Mouse (Mus musculus) heart, embryonic 12.5 days (tissue): Measurements from ENCODE around the gene S100a16. TPM values are rescaled to one million over a fixed set of nuclear protein-coding genes. Genes with fewer than 3 reads are reported as not detected.

ENCODE experiments used
- ATAC-seq: fragments of 200-750 bp; cut with Nextera tagmentation; 2 replicates; pipeline ENCODE4 v1.8.0; 2017; ENCODE audit warnings: moderate TSS enrichment, moderate library complexity; ENCODE audit not compliant: insufficient number of reproducible peaks, low FRiP score
- H3K27ac ChIP-seq: fragments of 300-500 bp; sonication (generic); 2 replicates; pipeline ENCODE4 v1.5.1; 2016; ENCODE audit warnings: mild to moderate bottlenecking, moderate library complexity; ENCODE audit not compliant: poor library complexity, severe bottlenecking
- H3K27me3 ChIP-seq: fragments of 300-500 bp; sonication (generic); replicated peaks from 2 replicates; pipeline ENCODE4 v1.6.1; 2016; ENCODE audit warnings: mild to moderate bottlenecking, moderate library complexity
- H3K36me3 ChIP-seq: fragments of 300-500 bp; sonication (generic); 2 replicates; pipeline ENCODE4 v1.6.1; 2016; ENCODE audit warnings: mild to moderate bottlenecking, moderate library complexity
- H3K4me1 ChIP-seq: fragments of 300-500 bp; sonication (generic); replicated peaks from 2 replicates; pipeline ENCODE4 v1.6.1; 2016; ENCODE audit warnings: mild to moderate bottlenecking
- H3K4me2 ChIP-seq: fragments of 300-500 bp; sonication (generic); 2 replicates; pipeline ENCODE4 v1.6.1; 2016; ENCODE audit warnings: mild to moderate bottlenecking, moderate library complexity
- H3K4me3 ChIP-seq: fragments of 300-500 bp; sonication (generic); 2 replicates; pipeline ENCODE4 v1.5.1; 2016; ENCODE audit warnings: mild to moderate bottlenecking
- H3K9ac ChIP-seq: fragments of 300-500 bp; sonication (generic); 2 replicates; pipeline ENCODE4 v1.6.1; 2016; ENCODE audit warnings: mild to moderate bottlenecking, moderate library complexity
- H3K9me3 ChIP-seq: fragments of 300-500 bp; sonication (generic); replicated peaks from 2 replicates; pipeline ENCODE4 v1.6.1; 2016; ENCODE audit warnings: mild to moderate bottlenecking, moderate library complexity
- WGBS: fragments of 180-500 bp; shearing (Covaris S2); methylation state at CpG from one replicate; pipeline ENCODE4 v1.1.7; 2016; 5-methylcytosine and 5-hydroxymethylcytosine counted together
- polyA plus RNA-seq: library from polyadenylated mRNA; unstranded; fragments of >200 nt; fragmentation: Nextera tagmentation; extraction: Ambion mirVana; gene quantifications from 2 replicates; pipeline ENCODE4 v1.2.1, GENCODE M21; 2016

S100a16 gene
- polyA plus RNA-seq = 30.6 and 31.9 TPM in 2 replicates

DNA sequence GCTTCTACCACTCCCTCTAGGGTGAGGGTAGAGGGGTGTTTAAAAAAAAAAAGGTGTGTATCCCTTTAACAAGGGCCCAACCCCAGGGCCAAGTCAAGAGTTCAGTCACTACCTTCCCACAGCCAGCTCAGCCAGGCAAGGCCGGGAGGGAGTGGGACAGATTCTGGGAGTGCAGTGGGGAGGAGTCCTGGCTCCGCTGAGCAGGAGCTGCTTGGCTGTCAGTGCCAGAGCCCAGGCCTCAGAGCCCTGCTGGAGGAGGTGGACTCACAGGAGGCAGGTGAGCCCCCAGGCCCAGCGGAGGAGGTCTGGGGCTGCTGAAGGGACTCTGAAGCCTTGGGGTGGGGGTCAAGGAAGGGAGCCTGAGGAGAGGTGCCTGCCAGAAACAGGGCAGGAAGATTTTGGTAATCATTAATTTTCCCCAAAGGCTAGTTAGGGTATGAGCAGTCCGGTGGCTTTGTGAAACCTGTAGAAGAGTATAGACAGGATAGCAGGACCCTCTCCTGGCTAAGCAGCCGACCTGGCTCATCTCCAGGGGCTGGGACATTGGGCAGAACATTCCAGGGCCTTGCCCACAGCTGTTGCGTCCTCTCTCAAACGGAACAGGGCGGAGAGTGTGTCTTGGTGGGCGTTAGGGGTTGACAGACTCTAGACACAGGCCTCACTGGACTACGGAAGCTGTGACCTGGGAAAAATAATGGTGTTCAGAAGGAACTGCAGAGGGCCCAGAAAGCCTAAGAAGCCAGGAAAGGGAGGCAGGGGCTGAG is at the start of gene S100a16:
TSS of gene S100a16 (plus strand) at position 114 of the 764 bp plus-strand sequence.
- no peak within 1 kb of the TSS for H3K4me3 ChIP-seq
- WGBS = 49% methylated on average over 10 of the region's 10 CpGs
- H3K9ac ChIP-seq = no peak within 1 kb of the TSS
- peaks cover 12% of the 10 kb centered on the region for H3K27me3 ChIP-seq
- no peak within 1 kb of the TSS for H3K4me2 ChIP-seq
- no peaks in the 10 kb centered on the region for H3K36me3 ChIP-seq
- no peak for ATAC-seq
- no peaks in the 10 kb centered on the region for H3K9me3 ChIP-seq
- no peaks in the 10 kb centered on the region; the same call in 1 of the 2 replicates for H3K4me1 ChIP-seq
- no peak within 1 kb of the TSS for H3K27ac ChIP-seq

- ATAC-seq = no peak
- H3K4me1 ChIP-seq = peaks cover 10% of the 10 kb centered on the region
- H3K4me3 ChIP-seq = no peak overlapping the region
- no peak overlapping the region for H3K9ac ChIP-seq
- H3K9me3 ChIP-seq = no peaks in the 10 kb centered on the region
- H3K27me3 ChIP-seq = no peaks in the 10 kb centered on the region
- no peak overlapping the region for H3K4me2 ChIP-seq
- peaks cover 56% of the 10 kb centered on the region for H3K36me3 ChIP-seq
- H3K27ac ChIP-seq = no peak overlapping the region
- 89% methylated on average over 6 of the region's 6 CpGs for WGBS
These were observed 48.5 kb upstream of the S100a16 start for GRCm38 (mm10) chr3:90488576-90488975.

DNA sequence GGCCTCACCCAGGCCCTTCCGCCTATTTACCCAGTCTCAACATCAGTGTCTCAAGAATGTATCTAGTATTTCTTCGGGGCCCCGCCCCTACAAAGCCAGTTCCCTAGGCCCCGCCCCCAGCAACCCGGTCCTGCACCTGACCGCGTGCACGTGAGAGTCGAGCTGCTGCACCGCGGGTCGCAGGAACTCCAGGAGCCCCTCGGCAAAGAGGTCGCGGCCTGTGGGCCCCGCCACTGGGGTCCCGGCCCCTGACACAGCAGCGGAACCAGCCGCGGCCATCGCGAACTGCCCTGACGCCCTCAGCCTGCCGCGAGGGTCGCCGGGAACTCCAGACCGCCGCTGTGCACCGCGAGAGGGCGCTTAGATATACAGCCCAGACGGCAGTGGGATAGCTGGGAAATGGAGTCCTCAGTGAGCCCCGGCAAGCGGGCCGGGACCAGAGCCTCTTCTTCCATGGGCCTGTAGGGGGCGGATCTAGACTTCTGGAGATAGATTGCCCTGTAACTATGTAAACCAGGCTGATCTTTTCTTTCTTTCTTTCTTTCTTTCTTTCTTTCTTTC is 46.3 kb upstream of the S100a16 start, which contains the start of gene Snapin:
TSS of gene Snapin (minus strand) at position 338 of the 561 bp plus-strand sequence.
- H3K27me3 ChIP-seq = no peaks in the 10 kb centered on the region
- no peaks in the 10 kb centered on the region for H3K9me3 ChIP-seq
- H3K4me1 ChIP-seq = peaks cover 10% of the 10 kb centered on the region
- H3K36me3 ChIP-seq = peaks cover 45% of the 10 kb centered on the region
- ATAC-seq = peak; percentile 96
- H3K27ac ChIP-seq = peak within 1 kb of the TSS; percentile 65
- WGBS = 0% methylated on average over 37 of the region's 37 CpGs
- peak within 1 kb of the TSS; percentile 80 for H3K4me2 ChIP-seq
- H3K9ac ChIP-seq = peak within 1 kb of the TSS; percentile 81
- H3K4me3 ChIP-seq = peak within 1 kb of the TSS; percentile 75

DNA sequence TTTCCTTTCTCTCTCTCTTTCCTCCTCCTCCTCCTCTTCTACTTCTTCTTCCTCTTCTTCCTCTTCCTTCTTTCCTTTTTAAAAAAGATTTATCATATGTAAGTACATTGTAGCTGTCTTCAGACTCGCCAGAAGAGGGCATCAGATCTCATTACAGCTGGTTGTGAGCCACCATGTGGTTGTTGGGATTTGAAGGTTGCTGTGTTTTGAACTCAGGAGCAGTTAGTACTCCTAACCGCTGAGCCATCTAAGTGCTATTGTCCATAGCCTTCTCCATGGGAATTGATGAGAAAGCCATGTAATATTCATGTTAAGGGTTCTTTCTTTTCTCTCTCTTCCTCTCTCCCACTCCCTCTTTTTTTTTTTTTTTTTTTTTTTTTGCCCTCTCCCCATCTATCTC is 45.7 kb upstream of the S100a16 start:
- Histone ChIP-seq H3K27ac (no peak overlapping the region), H3K9me3 (no peaks in the 10 kb centered on the region), H3K4me3 (no peak overlapping the region), H3K36me3 (peaks cover 45% of the 10 kb centered on the region), H3K9ac (no peak overlapping the region), H3K27me3 (no peaks in the 10 kb centered on the region), H3K4me1 (peaks cover 10% of the 10 kb centered on the region), H3K4me2 (no peak overlapping the region)
- no peak for ATAC-seq
- 47% methylated on average over 2 of the region's 2 CpGs for WGBS

DNA sequence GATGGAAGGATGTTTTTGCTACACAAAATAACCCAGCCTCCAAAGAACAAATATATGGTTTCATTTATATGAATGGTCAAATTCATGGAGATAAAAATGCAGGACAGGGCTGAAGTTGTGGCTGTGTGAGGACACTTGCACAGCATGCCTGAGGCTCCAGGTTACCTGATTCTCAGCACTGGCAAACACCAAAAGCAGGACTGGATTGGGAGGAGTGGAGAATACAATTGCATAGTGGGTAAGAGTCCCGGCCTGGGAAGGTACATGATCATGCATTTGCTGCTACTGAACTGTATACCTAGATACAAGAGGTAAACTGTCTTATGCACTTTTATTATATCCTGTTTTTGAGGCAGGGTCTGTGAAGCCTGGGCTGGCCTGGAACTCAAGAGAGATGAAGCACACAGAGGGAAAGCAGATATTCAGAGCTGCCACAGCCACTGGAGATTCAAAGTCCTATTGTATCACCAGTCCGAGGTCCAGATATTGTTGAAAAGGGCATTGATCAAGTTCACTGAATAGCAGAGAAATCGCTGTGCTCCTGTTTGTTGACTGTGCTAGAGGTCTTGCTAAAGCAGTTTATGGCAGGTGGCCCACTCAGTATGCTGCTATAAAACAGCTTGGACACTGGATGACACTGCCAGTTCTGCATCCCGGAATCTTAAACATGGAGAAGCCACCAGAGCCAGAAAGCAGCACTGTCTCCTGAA is 43.1 kb upstream of the S100a16 start:
- no peak for ATAC-seq
- no peaks in the 10 kb centered on the region for H3K27me3 ChIP-seq
- WGBS = 67% methylated on average over 4 of the region's 4 CpGs

GRCm38 (mm10) chr3:90495850-90496525 is 41.1 kb upstream of the S100a16 start:
- 83% methylated on average over 7 of the region's 7 CpGs for WGBS
- H3K9ac ChIP-seq = no peak overlapping the region
- no peak overlapping the region for H3K4me2 ChIP-seq
- H3K9me3 ChIP-seq = no peaks in the 10 kb centered on the region
- no peak overlapping the region for H3K27ac ChIP-seq
- no peak overlapping the region for H3K4me3 ChIP-seq
- H3K36me3 ChIP-seq = peaks cover 54% of the 10 kb centered on the region
- no peaks in the 10 kb centered on the region for H3K27me3 ChIP-seq
- no peak for ATAC-seq
- no peaks in the 10 kb centered on the region for H3K4me1 ChIP-seq

More for the DNA sequence above, 43.1 kb upstream of the S100a16 start:
- peaks cover 10% of the 10 kb centered on the region for H3K4me1 ChIP-seq
- H3K36me3 ChIP-seq = peaks cover 45% of the 10 kb centered on the region
- H3K27ac ChIP-seq = no peak overlapping the region
- no peak overlapping the region for H3K9ac ChIP-seq
- H3K4me3 ChIP-seq = no peak overlapping the region
- no peak overlapping the region for H3K4me2 ChIP-seq
- H3K9me3 ChIP-seq = no peaks in the 10 kb centered on the region

DNA sequence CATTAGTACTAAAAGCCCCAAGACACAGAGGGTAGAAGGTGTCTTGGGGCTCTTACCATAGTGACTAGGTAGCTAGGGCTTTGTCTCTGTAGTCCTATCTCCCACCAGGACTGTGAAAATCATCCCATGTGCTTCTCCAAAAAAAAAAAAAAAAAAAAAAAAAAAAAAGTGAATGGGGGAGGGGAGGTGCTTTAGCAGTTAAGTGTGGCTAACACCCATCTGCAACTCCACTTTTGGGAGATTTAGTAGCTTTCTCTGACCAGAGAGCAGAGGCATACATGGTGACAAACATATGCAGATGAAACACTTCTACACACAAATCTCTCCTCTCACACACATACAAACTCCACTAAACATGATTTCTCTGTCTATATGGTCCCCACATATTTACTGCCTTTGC is 39.5 kb upstream of the S100a16 start:
- H3K36me3 ChIP-seq = peaks cover 69% of the 10 kb centered on the region
- ATAC-seq = no peak
- no peak overlapping the region for H3K4me3 ChIP-seq
- H3K27me3 ChIP-seq = no peaks in the 10 kb centered on the region
- H3K4me2 ChIP-seq = no peak overlapping the region
- H3K9me3 ChIP-seq = no peaks in the 10 kb centered on the region
- no peak overlapping the region for H3K9ac ChIP-seq
- no peaks in the 10 kb centered on the region for H3K4me1 ChIP-seq
- H3K27ac ChIP-seq = no peak overlapping the region

DNA sequence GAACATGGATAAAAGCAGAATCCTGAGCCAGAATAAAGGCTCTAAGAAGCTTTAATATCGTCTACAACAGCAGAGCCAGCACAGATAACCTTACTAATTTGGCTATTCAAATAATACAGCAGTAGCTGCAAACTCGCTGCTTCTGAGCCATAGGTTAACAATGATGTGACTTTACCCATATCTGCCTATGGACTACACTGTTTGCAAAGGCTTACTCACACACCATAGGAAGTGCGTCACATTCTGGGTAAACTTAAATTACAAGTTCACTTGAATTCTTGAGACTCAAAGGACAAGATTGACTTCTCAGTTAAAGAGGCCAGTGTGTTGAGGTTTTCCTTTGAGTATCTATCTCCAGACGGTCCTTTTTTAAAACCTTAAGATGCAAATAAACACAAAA is 33.6 kb upstream of the S100a16 start:
- 87% methylated on average over 4 of the region's 4 CpGs for WGBS
- no peak overlapping the region for H3K4me2 ChIP-seq
- no peaks in the 10 kb centered on the region for H3K9me3 ChIP-seq
- H3K4me3 ChIP-seq = no peak overlapping the region
- H3K36me3 ChIP-seq = peaks cover 74% of the 10 kb centered on the region
- H3K9ac ChIP-seq = no peak overlapping the region
- H3K27me3 ChIP-seq = no peaks in the 10 kb centered on the region
- H3K27ac ChIP-seq = no peak overlapping the region
- no peak for ATAC-seq
- peaks cover 12% of the 10 kb centered on the region for H3K4me1 ChIP-seq

DNA sequence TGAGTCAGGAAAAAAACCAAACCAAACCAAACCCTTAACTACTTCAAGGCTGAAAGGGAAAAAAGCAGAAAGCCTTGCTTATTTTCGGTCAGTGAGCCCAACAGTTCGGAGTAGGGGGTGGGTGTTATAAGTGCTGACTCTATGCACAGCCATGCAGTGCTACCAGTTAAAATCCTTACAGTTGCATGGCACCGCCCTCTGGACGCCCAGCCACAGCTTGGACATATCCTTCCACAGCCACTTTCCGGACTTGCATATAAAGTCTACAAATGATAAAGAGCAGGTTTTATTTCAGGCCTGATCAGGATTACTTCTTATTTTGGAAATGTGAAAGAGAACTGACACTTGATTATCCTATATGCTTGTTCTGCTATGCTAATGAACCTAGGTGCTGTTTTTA is 31.8 kb upstream of the S100a16 start:
- Histone ChIP-seq H3K9ac (no peak overlapping the region), H3K36me3 (peaks cover 57% of the 10 kb centered on the region), H3K27me3 (no peaks in the 10 kb centered on the region), H3K9me3 (no peaks in the 10 kb centered on the region), H3K4me1 (peaks cover 12% of the 10 kb centered on the region), H3K4me2 (no peak overlapping the region), H3K27ac (no peak overlapping the region), H3K4me3 (no peak overlapping the region)
- 97% methylated on average over 5 of the region's 5 CpGs for WGBS
- no peak for ATAC-seq

GRCm38 (mm10) chr3:90506362-90506761 is 30.7 kb upstream of the S100a16 start:
- ATAC-seq = no peak

More at GRCm38 (mm10) chr3:90506362-90506761, 30.7 kb upstream of the S100a16 start:
- H3K27me3 ChIP-seq = no peaks in the 10 kb centered on the region
- H3K36me3 ChIP-seq = peaks cover 60% of the 10 kb centered on the region
- no peak overlapping the region for H3K4me2 ChIP-seq
- no peak overlapping the region for H3K4me3 ChIP-seq
- 85% methylated on average over 3 of the region's 3 CpGs for WGBS
- no peaks in the 10 kb centered on the region for H3K9me3 ChIP-seq
- H3K9ac ChIP-seq = no peak overlapping the region
- peaks cover 12% of the 10 kb centered on the region for H3K4me1 ChIP-seq
- no peak overlapping the region for H3K27ac ChIP-seq
